Mouse (Mus musculus) MEL (cell line): Measurements from ENCODE around the gene Ap1ar. TPM values are rescaled to one million over a fixed set of nuclear protein-coding genes. Genes with fewer than 3 reads are reported as not detected.

ENCODE experiments used
- DNase-seq: peaks from one replicate; pipeline ENCODE4 v3.0.0; 2011; ENCODE audit warnings: low read depth, low spot score
- H3K27ac ChIP-seq: 2 replicates; pipeline ENCODE4 v1.5.1; 2012; ENCODE audit warnings: low read depth, mild to moderate bottlenecking, control low read depth, low read length, moderate library complexity; ENCODE audit not compliant: control insufficient read depth
- H3K27me3 ChIP-seq, 2 experiments: fragments of 150-350 bp in 1 of 2; sonication (generic) in 1 of 2; 2 replicates each; pipeline ENCODE4 v1.6.1; 2012; ENCODE audit warnings: low read length in 2 of 2, mild to moderate bottlenecking in 2 of 2, improper control_type of control experiment in 1 of 2, moderate library complexity in 1 of 2; ENCODE audit not compliant: insufficient read depth in 2 of 2, control insufficient read depth in 1 of 2
- H3K36me3 ChIP-seq, 2 experiments: 2 replicates each; pipeline ENCODE4 v1.6.1; 2012 to 2014; ENCODE audit warnings: low read length in 2 of 2, improper control_type of control experiment in 1 of 2, inconsistent platforms in 1 of 2, mild to moderate bottlenecking in 1 of 2; ENCODE audit not compliant: insufficient read depth in 2 of 2, control insufficient read depth in 1 of 2
- H3K4me1 ChIP-seq, 2 experiments: fragments of 150-350 bp in 1 of 2; sonication (generic) in 1 of 2; 2 replicates each; pipeline ENCODE4 v1.6.1; 2012; ENCODE audit warnings: low read length in 2 of 2, improper control_type of control experiment in 1 of 2, mild to moderate bottlenecking in 1 of 2; ENCODE audit not compliant: insufficient read depth in 2 of 2, control insufficient read depth in 1 of 2
- H3K4me3 ChIP-seq, 2 experiments: fragments of 150-350 bp in 1 of 2; sonication (generic) in 1 of 2; 2 replicates each; pipeline ENCODE4 v1.5.1; 2012; ENCODE audit warnings: low read depth in 2 of 2, low read length in 2 of 2, mild to moderate bottlenecking in 2 of 2, moderate library complexity in 2 of 2, control low read depth in 1 of 2, improper control_type of control experiment in 1 of 2; ENCODE audit not compliant: control insufficient read depth in 1 of 2, insufficient read depth in 1 of 2
- H3K79me2 ChIP-seq: 2 replicates; pipeline ENCODE4 v1.6.1; 2012; ENCODE audit warnings: mild to moderate bottlenecking, low read length, moderate library complexity; ENCODE audit not compliant: control insufficient read depth, poor library complexity, insufficient read depth
- H3K9ac ChIP-seq: 2 replicates; pipeline ENCODE4 v1.6.1; 2012; ENCODE audit warnings: low read depth, mild to moderate bottlenecking, control low read depth, low read length, moderate library complexity; ENCODE audit not compliant: control insufficient read depth, poor library complexity, severe bottlenecking
- H3K9me3 ChIP-seq: fragments of 150-350 bp; sonication (generic); replicated peaks from 2 replicates; pipeline ENCODE4 v1.6.1; 2012; ENCODE audit warnings: mild to moderate bottlenecking, low read length, improper control_type of control experiment, moderate library complexity; ENCODE audit not compliant: insufficient read depth
- CHD1 ChIP-seq: IDR thresholded peaks from 2 replicates; pipeline ENCODE4 v1.6.1; 2012; ENCODE audit warnings: low read depth, mild to moderate bottlenecking, inconsistent platforms, low read length, improper control_type of control experiment
- CTCF ChIP-seq, 3 experiments: IDR thresholded peaks in 2 of 3; conservative IDR thresholded peaks in 1 of 3; 2 replicates each; pipeline ENCODE4 v1.5.1; 2011 to 2012; ENCODE audit warnings: low read length in 3 of 3, low read depth in 2 of 3, mild to moderate bottlenecking in 2 of 3, improper control_type of control experiment in 1 of 3, inconsistent platforms in 1 of 3, mixed read lengths in 1 of 3, moderate library complexity in 1 of 3; ENCODE audit not compliant: control insufficient read depth in 1 of 3, insufficient read depth in 1 of 3, poor library complexity in 1 of 3, severe bottlenecking in 1 of 3
- EP300 ChIP-seq, 2 experiments: IDR thresholded peaks; 2 replicates each; pipeline ENCODE4 v1.6.1; 2011; ENCODE audit warnings: improper control_type of control experiment in 2 of 2, low read length in 2 of 2, low read depth in 1 of 2, mild to moderate bottlenecking in 1 of 2
- MAX ChIP-seq: IDR thresholded peaks from 2 replicates; pipeline ENCODE4 v1.6.1; 2011; ENCODE audit warnings: low read length, improper control_type of control experiment
- MAZ ChIP-seq: IDR thresholded peaks from 2 replicates; pipeline ENCODE4 v1.6.1; 2012; ENCODE audit warnings: low read depth, mild to moderate bottlenecking, inconsistent platforms, low read length, improper control_type of control experiment
- MEF2A ChIP-seq: IDR thresholded peaks from 2 replicates; pipeline ENCODE4 v1.6.1; 2014; ENCODE audit warnings: low read depth, mild to moderate bottlenecking, inconsistent platforms, low read length, improper control_type of control experiment; ENCODE audit not compliant: poor library complexity, insufficient replicate concordance, severe bottlenecking; ENCODE audit errors: extremely low read depth
- MXI1 ChIP-seq: IDR thresholded peaks from 2 replicates; pipeline ENCODE4 v1.6.1; 2011; ENCODE audit warnings: mild to moderate bottlenecking, low read depth, low read length, improper control_type of control experiment
- MYC ChIP-seq: IDR thresholded peaks from 2 replicates; pipeline ENCODE4 v1.6.1; 2011; ENCODE audit warnings: low read depth, mild to moderate bottlenecking, low read length, improper control_type of control experiment, moderate library complexity
- POLR2A ChIP-seq, 2 experiments: IDR thresholded peaks; 2 replicates each; pipeline ENCODE4 v1.6.1; 2011 to 2012; ENCODE audit warnings: low read length in 2 of 2, mild to moderate bottlenecking in 2 of 2, control low read depth in 1 of 2, improper control_type of control experiment in 1 of 2, low read depth in 1 of 2, moderate library complexity in 1 of 2; ENCODE audit not compliant: control insufficient read depth in 1 of 2, insufficient read depth in 1 of 2, poor library complexity in 1 of 2
- RAD21 ChIP-seq: IDR thresholded peaks from 2 replicates; pipeline ENCODE4 v1.6.1; 2011; ENCODE audit warnings: mild to moderate bottlenecking, low read depth, low read length, improper control_type of control experiment
- RCOR1 ChIP-seq: IDR thresholded peaks from 2 replicates; pipeline ENCODE4 v1.6.1; 2012; ENCODE audit warnings: low read depth, mild to moderate bottlenecking, inconsistent platforms, low read length, improper control_type of control experiment
- SMC3 ChIP-seq: IDR thresholded peaks from 2 replicates; pipeline ENCODE4 v1.6.1; 2011; ENCODE audit warnings: low read depth, low read length, improper control_type of control experiment
- TAL1 ChIP-seq: IDR thresholded peaks from 2 replicates; pipeline ENCODE4 v1.6.1; 2012; ENCODE audit warnings: mild to moderate bottlenecking, inconsistent platforms, low read length, moderate library complexity, mixed read lengths
- TBP ChIP-seq: IDR thresholded peaks from 2 replicates; pipeline ENCODE4 v1.8.0; 2011; ENCODE audit warnings: low read depth, low read length, improper control_type of control experiment
- TCF12 ChIP-seq: IDR thresholded peaks from 2 replicates; pipeline ENCODE4 v1.6.1; 2014; ENCODE audit warnings: low read depth, mild to moderate bottlenecking, inconsistent platforms, low read length, improper control_type of control experiment, moderate library complexity
- UBTF ChIP-seq: IDR thresholded peaks from 2 replicates; pipeline ENCODE4 v1.6.1; 2012; ENCODE audit warnings: low read depth, mild to moderate bottlenecking, inconsistent platforms, low read length, improper control_type of control experiment, moderate library complexity, borderline replicate concordance; ENCODE audit not compliant: insufficient read depth
- USF1 ChIP-seq: IDR thresholded peaks from 2 replicates; pipeline ENCODE4 v1.6.1; 2014; ENCODE audit warnings: low read depth, mild to moderate bottlenecking, inconsistent platforms, low read length, improper control_type of control experiment, moderate library complexity
- ZC3H11A ChIP-seq: IDR thresholded peaks from 2 replicates; pipeline ENCODE4 v1.6.1; 2012; ENCODE audit warnings: low read depth, mild to moderate bottlenecking, inconsistent platforms, low read length, improper control_type of control experiment
- ZNF384 ChIP-seq: IDR thresholded peaks from 2 replicates; pipeline ENCODE4 v1.6.1; 2012; ENCODE audit warnings: low read depth, mild to moderate bottlenecking, inconsistent platforms, low read length, improper control_type of control experiment
- polyA plus RNA-seq, 2 experiments: library from polyadenylated mRNA; stranded (reverse) in 1 of 2; unstranded in 1 of 2; fragments of >175 nt in 1 of 2; fragments of >200 nt in 1 of 2; gene quantifications; 2 replicates each; pipeline versions ENCODE4 v1.2.1 to v1.2.4; 2012; ENCODE audit warnings: low replicate concordance in 2 of 2, low read depth in 1 of 2; ENCODE audit not compliant: insufficient read length in 2 of 2, insufficient read depth in 1 of 2, missing spikeins in 1 of 2
- total RNA-seq: library from RNA; depleted of rRNA; stranded (reverse); fragments of 300-350 nt; gene quantifications from 2 replicates; pipeline ENCODE4 v1.2.3, GENCODE M21; 2012

Ap1ar gene
- total and polyA plus RNA-seq, 3 experiments = 65.0 to 107 TPM; not detected in 1

DNA sequence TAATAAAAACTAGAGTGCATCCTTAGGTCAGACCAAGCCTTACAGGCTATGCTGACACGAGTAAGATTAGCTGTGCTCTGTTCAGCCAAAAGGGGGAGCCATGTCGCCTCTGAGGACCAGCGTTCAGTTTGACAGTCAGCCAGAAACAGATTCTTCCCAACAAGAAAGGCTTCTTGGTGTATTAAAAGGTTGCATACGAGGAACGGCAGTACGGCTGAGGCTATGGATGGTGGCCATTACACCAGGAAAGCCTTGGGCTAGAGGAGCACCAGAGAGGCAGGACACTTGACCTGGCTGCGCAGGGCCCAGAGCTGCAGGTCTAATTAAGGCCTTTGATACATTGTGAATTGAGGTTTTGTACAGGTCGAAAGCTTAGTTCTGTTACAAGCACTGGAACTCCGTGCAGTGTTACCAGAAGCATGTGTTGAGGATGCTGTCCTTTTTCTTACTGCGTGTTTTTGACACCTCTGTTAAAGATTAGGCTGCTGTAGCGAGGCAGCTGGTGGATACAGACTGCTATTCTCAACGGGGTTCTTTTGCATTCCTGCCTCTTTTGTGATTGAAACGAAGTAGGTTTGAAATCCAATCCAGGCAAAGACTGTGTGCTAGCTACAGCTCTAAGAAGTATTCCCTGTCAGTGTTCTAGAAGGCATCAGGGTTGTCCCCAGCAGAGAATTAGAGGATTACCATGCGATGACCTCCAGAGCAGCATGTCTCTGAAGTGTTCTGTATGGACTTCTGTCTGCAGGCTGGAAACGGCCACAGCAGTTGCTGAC lies 16.3 kb upstream of the Ap1ar start:
- DNase-seq = peak; percentile 83

GRCm38 (mm10) chr3:127852722-127853121 lies 15.4 kb upstream of the Ap1ar start:
- no peaks in the 10 kb centered on the region for H3K9me3 ChIP-seq
- DNase-seq = no peak
- no peak overlapping the region for H3K27ac ChIP-seq
- H3K36me3 ChIP-seq = peaks cover 0 to 25% of the 10 kb centered on the region in 2 experiments; a peak in 2 of 4 replicates
- H3K4me1 ChIP-seq = peaks cover 13 to 23% of the 10 kb centered on the region in 2 experiments
- H3K79me2 ChIP-seq = no peaks in the 10 kb centered on the region
- H3K9ac ChIP-seq = no peak overlapping the region
- TF ChIP-seq RAD21 = no peak
- TF ChIP-seq ZNF384 = no peak
- TF ChIP-seq RCOR1 = no peak
- no peak for TF ChIP-seq EP300 (IDR thresholded peaks at IDR 0.05; ENCODE audit: low read depth in 1 of 2, low read length in 2 of 2)
- no peak for TF ChIP-seq MEF2A
- no peak for TF ChIP-seq ZC3H11A
- TF ChIP-seq TAL1 = no peak
- no peak for TF ChIP-seq TCF12
- no peak for TF ChIP-seq POLR2A (IDR thresholded peaks at IDR 0.05; ENCODE audit: control insufficient read depth in 1 of 2, insufficient read depth in 1 of 2, low read depth in 1 of 2, low read length in 2 of 2, poor library complexity in 1 of 2)
- no peak for TF ChIP-seq MYC
- TF ChIP-seq UBTF = no peak
- TF ChIP-seq MAZ = no peak
- TF ChIP-seq MXI1 = no peak
- no peak for TF ChIP-seq USF1
- no peak for TF ChIP-seq CHD1
- TF ChIP-seq MAX = no peak
- H3K27me3 ChIP-seq = no peaks in the 10 kb centered on the region
- no peak overlapping the region for H3K4me3 ChIP-seq

More for the DNA sequence above, 16.3 kb upstream of the Ap1ar start:
- TF ChIP-seq ZC3H11A = peak; percentile 94
- no peak for TF ChIP-seq MAX
- TF ChIP-seq RAD21 = peak; percentile 85
- peak; percentile 83 to 94 (median 85) for TF ChIP-seq CTCF (IDR thresholded peaks at IDR 0.05 in 2 of 3, conservative IDR thresholded peaks at IDR 0.05 in 1 of 3; ENCODE audit: control insufficient read depth in 1 of 3, insufficient read depth in 1 of 3, low read depth in 2 of 3, low read length in 3 of 3, poor library complexity in 1 of 3, severe bottlenecking in 1 of 3)
- no peak for TF ChIP-seq TBP
- TF ChIP-seq SMC3 = peak; percentile 96
- Histone ChIP-seq H3K27ac (no peak overlapping the region), H3K4me3 (no peak overlapping the region), H3K9ac (no peak overlapping the region), H3K27me3 (no peaks in the 10 kb centered on the region), H3K9me3 (no peaks in the 10 kb centered on the region), H3K79me2 (no peaks in the 10 kb centered on the region), H3K36me3 (peaks cover 0 to 20% of the 10 kb centered on the region in 2 experiments; a peak in 2 of 4 replicates), H3K4me1 (peaks cover 13 to 19% of the 10 kb centered on the region in 2 experiments)
